Mouse (Mus musculus) heart, embryonic 14.5 days (tissue): ENCODE results near the gene Lypd8. TPM values are rescaled to one million over a fixed set of nuclear protein-coding genes. Genes with fewer than 3 reads are reported as not detected.

Source experiments
- ATAC-seq: fragments of 200-750 bp; cut with Nextera tagmentation; 2 replicates; pipeline ENCODE4 v1.8.0; 2017; ENCODE audit warnings: low read depth, moderate TSS enrichment; ENCODE audit not compliant: insufficient number of reproducible peaks, insufficient read depth, low FRiP score
- H3K27ac ChIP-seq, 2 experiments: fragments of 200-500 bp in 1 of 2; fragments of 300-500 bp in 1 of 2; sonication (generic) in 1 of 2; replicated peaks in 1 of 2; 2 replicates each; pipeline ENCODE4 v1.5.1; 2012 to 2014; ENCODE audit warnings: low read depth in 2 of 2, low read length in 2 of 2, control low read depth in 1 of 2, mild to moderate bottlenecking in 1 of 2, mixed read lengths in 1 of 2; ENCODE audit not compliant: control insufficient read depth in 1 of 2, insufficient read depth in 1 of 2
- H3K27me3 ChIP-seq: fragments of 300-500 bp; sonication (generic); 2 replicates; pipeline ENCODE4 v1.6.1; 2014; ENCODE audit warnings: mild to moderate bottlenecking, low read length, control low read depth; ENCODE audit not compliant: control insufficient read depth, insufficient read depth
- H3K36me3 ChIP-seq: fragments of 300-500 bp; sonication (generic); 2 replicates; pipeline ENCODE4 v1.6.1; 2014; ENCODE audit warnings: mild to moderate bottlenecking, control low read depth, low read length, mixed read lengths; ENCODE audit not compliant: control insufficient read depth, insufficient read depth
- H3K4me1 ChIP-seq, 2 experiments: fragments of 200-500 bp in 1 of 2; fragments of 300-500 bp in 1 of 2; sonication (generic) in 1 of 2; 2 replicates each; pipeline ENCODE4 v1.6.1; 2012 to 2014; ENCODE audit warnings: low read length in 2 of 2, control low read depth in 1 of 2, mixed read lengths in 1 of 2; ENCODE audit not compliant: control insufficient read depth in 2 of 2, insufficient read depth in 2 of 2
- H3K4me2 ChIP-seq: fragments of 300-500 bp; sonication (generic); 2 replicates; pipeline ENCODE4 v1.6.1; 2014; ENCODE audit warnings: mild to moderate bottlenecking, low read length
- H3K4me3 ChIP-seq, 2 experiments: fragments of 200-500 bp in 1 of 2; fragments of 300-500 bp in 1 of 2; sonication (generic) in 1 of 2; 2 replicates each; pipeline ENCODE4 v1.5.1; 2012 to 2014; ENCODE audit warnings: low read length in 2 of 2, mild to moderate bottlenecking in 2 of 2, control low read depth in 1 of 2, low read depth in 1 of 2, moderate library complexity in 1 of 2; ENCODE audit not compliant: control insufficient read depth in 1 of 2, insufficient read depth in 1 of 2
- H3K9ac ChIP-seq: fragments of 300-500 bp; sonication (generic); 2 replicates; pipeline ENCODE4 v1.6.1; 2014; ENCODE audit warnings: mild to moderate bottlenecking, low read length
- H3K9me3 ChIP-seq: fragments of 300-500 bp; sonication (generic); 2 replicates; pipeline ENCODE4 v1.6.1; 2016; ENCODE audit warnings: low read length, control low read depth; ENCODE audit not compliant: control insufficient read depth
- WGBS: fragments of 180-500 bp; shearing (Covaris S2); extraction: QIAGEN DNeasy Blood & Tissue Kit; methylation state at CpG from one replicate; pipeline ENCODE4 v1.1.7; 2014; 5-methylcytosine and 5-hydroxymethylcytosine counted together
- polyA plus RNA-seq: library from polyadenylated mRNA; unstranded; fragments of >200 nt; fragmentation: Nextera tagmentation; extraction: Ambion mirVana; gene quantifications from 2 replicates; pipeline ENCODE4 v1.2.1, GENCODE M21; 2014

The Lypd8 gene
- polyA plus RNA-seq, 1 experiment from 2014 or later = not detected

DNA sequence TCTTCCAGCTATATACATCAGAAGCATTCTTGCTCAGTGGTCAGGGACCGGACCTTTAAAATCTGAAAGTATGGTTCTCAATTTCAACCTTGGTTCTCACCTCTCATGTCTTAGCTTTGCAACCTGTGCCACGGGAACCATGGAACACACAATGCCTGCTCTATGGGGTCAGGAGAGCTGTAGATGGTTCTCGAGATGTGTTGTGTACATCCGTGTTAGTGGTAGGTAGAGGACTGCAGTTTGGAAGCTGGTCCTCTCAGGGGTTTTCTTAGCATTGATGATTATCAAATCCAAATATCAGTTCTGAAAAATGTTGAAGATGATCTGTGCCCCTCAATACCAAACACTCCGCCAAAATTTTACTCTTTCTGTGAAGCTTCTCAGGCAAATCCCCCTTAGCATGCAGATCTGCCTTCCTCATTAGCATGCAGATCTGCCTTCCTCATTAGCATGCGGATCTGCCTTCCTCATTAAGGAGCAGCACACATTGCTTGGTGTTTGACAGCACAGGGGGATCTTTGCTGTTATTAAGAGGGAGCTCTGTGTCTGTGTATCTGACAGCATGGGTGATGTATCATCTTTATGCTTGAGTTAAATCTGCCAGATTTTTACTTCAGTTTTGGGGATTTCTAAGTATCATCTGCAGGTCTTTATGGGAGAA, 21.3 kb downstream of the Lypd8 start:
- Histone ChIP-seq H3K9me3 (no peaks in the 10 kb centered on the region), H3K4me1 (no peaks in the 10 kb centered on the region; a peak in 1 of 4 replicates), H3K27ac (no peak overlapping the region), H3K4me2 (no peak overlapping the region), H3K36me3 (no peaks in the 10 kb centered on the region), H3K9ac (no peak overlapping the region), H3K4me3 (no peak overlapping the region), H3K27me3 (no peaks in the 10 kb centered on the region)
- 64% methylated on average over 6 of the region's 6 CpGs for WGBS
- ATAC-seq = no peak

GRCm38 (mm10) chr11:58400655-58401054, 21.8 kb downstream of the Lypd8 start:
- no peaks in the 10 kb centered on the region for H3K36me3 ChIP-seq
- no peak overlapping the region for H3K27ac ChIP-seq
- H3K9ac ChIP-seq = no peak overlapping the region
- no peaks in the 10 kb centered on the region; a peak in 1 of 4 replicates for H3K4me1 ChIP-seq
- no peak overlapping the region for H3K4me3 ChIP-seq
- WGBS = 58% methylated on average over 5 of the region's 5 CpGs
- H3K9me3 ChIP-seq = no peaks in the 10 kb centered on the region
- H3K27me3 ChIP-seq = no peaks in the 10 kb centered on the region
- no peak for ATAC-seq
- no peak overlapping the region for H3K4me2 ChIP-seq

- no peak for ATAC-seq
- Histone ChIP-seq H3K9ac (no peak overlapping the region), H3K36me3 (no peaks in the 10 kb centered on the region), H3K4me1 (no peaks in the 10 kb centered on the region), H3K27me3 (no peaks in the 10 kb centered on the region), H3K9me3 (no peaks in the 10 kb centered on the region), H3K4me2 (no peak overlapping the region), H3K27ac (no peak overlapping the region), H3K4me3 (no peak overlapping the region)
- 68% methylated on average over 3 of the region's 3 CpGs for WGBS
These were observed 29.2 kb downstream of the Lypd8 start for GRCm38 (mm10) chr11:58408066-58408465.

GRCm38 (mm10) chr11:58418336-58418735, 39.5 kb downstream of the Lypd8 start:
- peaks cover 6 to 7% of the 10 kb centered on the region in 2 experiments; a peak in 2 of 4 replicates for H3K4me1 ChIP-seq
- no peak overlapping the region for H3K4me3 ChIP-seq
- no peaks in the 10 kb centered on the region for H3K36me3 ChIP-seq
- no peak overlapping the region for H3K4me2 ChIP-seq
- WGBS = 54% methylated on average over 3 of the region's 3 CpGs
- H3K27ac ChIP-seq = no peak overlapping the region
- no peak for ATAC-seq
- no peaks in the 10 kb centered on the region for H3K9me3 ChIP-seq
- H3K27me3 ChIP-seq = no peaks in the 10 kb centered on the region
- H3K9ac ChIP-seq = no peak overlapping the region

- no peak within 1 kb of the TSS for H3K4me2 ChIP-seq
- H3K9me3 ChIP-seq = no peaks in the 10 kb centered on the region
- ATAC-seq = no peak
- no peak within 1 kb of the TSS for H3K4me3 ChIP-seq
- H3K9ac ChIP-seq = no peak within 1 kb of the TSS
- no peaks in the 10 kb centered on the region for H3K27me3 ChIP-seq
- WGBS = 47% methylated on average over 1 of the region's 1 CpGs
- no peaks in the 10 kb centered on the region for H3K36me3 ChIP-seq
- H3K4me1 ChIP-seq = peaks cover 6 to 7% of the 10 kb centered on the region in 2 experiments; a peak in 2 of 4 replicates
- H3K27ac ChIP-seq = no peak within 1 kb of the TSS
These were observed 42.0 kb downstream of the Lypd8 start, which contains the start of gene 1810065E05Rik for GRCm38 (mm10) chr11:58420815-58421214. TSS of gene 1810065E05Rik (plus strand) at chr11:58421111.

- H3K27ac ChIP-seq = no peak within 1 kb of the TSS
- no peak within 1 kb of the TSS for H3K4me3 ChIP-seq
- ATAC-seq = no peak
- no peak within 1 kb of the TSS for H3K9ac ChIP-seq
- no peaks in the 10 kb centered on the region for H3K9me3 ChIP-seq
- H3K27me3 ChIP-seq = no peaks in the 10 kb centered on the region
- WGBS = 82% methylated on average over 3 of the region's 3 CpGs
- no peaks in the 10 kb centered on the region for H3K4me1 ChIP-seq
- H3K36me3 ChIP-seq = no peaks in the 10 kb centered on the region
- no peak within 1 kb of the TSS for H3K4me2 ChIP-seq
These were observed 53.4 kb downstream of the Lypd8 start, which contains the start of gene Gm12253 for GRCm38 (mm10) chr11:58432259-58432658. TSS of gene Gm12253 (plus strand) at chr11:58432559.

GRCm38 (mm10) chr11:58437866-58438265, 59.0 kb downstream of the Lypd8 start:
- Histone ChIP-seq H3K4me3 (no peak overlapping the region), H3K36me3 (no peaks in the 10 kb centered on the region), H3K27ac (no peak overlapping the region), H3K9ac (no peak overlapping the region), H3K4me2 (no peak overlapping the region), H3K9me3 (no peaks in the 10 kb centered on the region), H3K4me1 (no peaks in the 10 kb centered on the region), H3K27me3 (no peaks in the 10 kb centered on the region)
- ATAC-seq = no peak
- whole genome bisulfite sequencing = 63% methylated on average over 5 of the region's 5 CpGs
